Mouse (Mus musculus) ES-Bruce4 (cell line): ENCODE data around the gene Apmap.

ENCODE experiments used
- CTCF ChIP-seq: IDR thresholded peaks from one replicate; pipeline ENCODE4 v1.8.1; 2011; ENCODE audit warnings: low read depth, low read length
- EP300 ChIP-seq: IDR thresholded peaks from 2 replicates; pipeline ENCODE4 v1.6.1; 2011; ENCODE audit warnings: low read depth, low read length; ENCODE audit not compliant: insufficient read depth
- POLR2A ChIP-seq: IDR thresholded peaks from one replicate; pipeline ENCODE4 v1.8.1; 2011; ENCODE audit warnings: low read length; ENCODE audit not compliant: insufficient read depth

DNA sequence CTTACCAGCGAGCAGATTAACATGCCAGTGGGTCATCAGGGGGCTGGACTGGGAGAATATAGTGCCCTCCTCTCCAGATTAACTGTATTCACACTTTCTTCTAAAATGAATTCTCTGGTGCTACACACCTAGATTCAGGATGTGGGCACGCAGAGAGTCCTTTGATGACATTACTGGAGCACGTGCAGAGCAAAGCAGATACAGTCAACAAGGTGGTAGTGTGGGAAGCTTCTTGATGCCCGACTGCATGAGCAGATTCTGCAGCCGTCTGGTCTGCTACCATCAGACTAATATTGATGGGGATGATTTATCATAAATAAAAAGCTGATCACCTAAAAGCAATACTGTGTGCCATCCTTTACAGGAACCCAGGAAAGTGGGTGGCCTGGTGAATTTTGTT lies 29.8 kb downstream of the Apmap start:
- no peak for TF ChIP-seq CTCF
- no peak for TF ChIP-seq EP300
- TF ChIP-seq POLR2A: no peak
